Mouse (Mus musculus): ENCODE results near the gene Bfsp2.

Bfsp2 gene

GRCm38 (mm10) chr9:103485606-103486005, 5.4 kb upstream of the Bfsp2 start:
- DNase-seq (ENCODE audit: low spot score in 2 of 2) = no peak

- no peak for DNase-seq (ENCODE audit: low spot score in 2 of 2)
These were observed 492 bp upstream of the Bfsp2 start for GRCm38 (mm10) chr9:103480603-103481220.

GRCm38 (mm10) chr9:103475414-103475813, 4.8 kb downstream of the Bfsp2 start:
- DNase-seq (ENCODE audit: low spot score in 2 of 2) = no peak

- DNase-seq (ENCODE audit: low spot score in 2 of 2) = no peak
These were observed 6.1 kb downstream of the Bfsp2 start for GRCm38 (mm10) chr9:103473915-103474688.

GRCm38 (mm10) chr9:103471784-103472183, 8.4 kb downstream of the Bfsp2 start:
- no peak for DNase-seq (ENCODE audit: low spot score in 2 of 2)

GRCm38 (mm10) chr9:103469516-103469915, 10.7 kb downstream of the Bfsp2 start:
- DNase-seq (ENCODE audit: low spot score in 2 of 2) = peak in 1 of 2 experiments; percentile 54

GRCm38 (mm10) chr9:103468911-103469310, 11.3 kb downstream of the Bfsp2 start:
- no peak for DNase-seq (ENCODE audit: low spot score in 2 of 2)

- no peak for DNase-seq (ENCODE audit: low spot score in 2 of 2)
These were observed 14.5 kb downstream of the Bfsp2 start for GRCm38 (mm10) chr9:103465711-103466220.

GRCm38 (mm10) chr9:103465293-103465692, 14.9 kb downstream of the Bfsp2 start:
- no peak for DNase-seq (ENCODE audit: low spot score in 2 of 2)

- no peak for DNase-seq (ENCODE audit: low spot score in 2 of 2)
These were observed 16.4 kb downstream of the Bfsp2 start for GRCm38 (mm10) chr9:103463833-103464232.

- DNase-seq (ENCODE audit: low spot score in 2 of 2) = no peak
These were observed 20.4 kb downstream of the Bfsp2 start for GRCm38 (mm10) chr9:103459839-103460238.

- DNase-seq (ENCODE audit: low spot score in 2 of 2) = no peak
These were observed 20.9 kb downstream of the Bfsp2 start for GRCm38 (mm10) chr9:103459307-103459706.

GRCm38 (mm10) chr9:103449651-103450050, 30.6 kb downstream of the Bfsp2 start:
- no peak for DNase-seq (ENCODE audit: low spot score in 2 of 2)

GRCm38 (mm10) chr9:103449092-103449491, 31.1 kb downstream of the Bfsp2 start:
- peak; percentile 24 to 34 for DNase-seq (ENCODE audit: low spot score in 2 of 2)

GRCm38 (mm10) chr9:103444656-103445055, 35.6 kb downstream of the Bfsp2 start:
- no peak for DNase-seq (ENCODE audit: low spot score in 2 of 2)

- no peak for DNase-seq (ENCODE audit: low spot score in 2 of 2)
These were observed 36.4 kb downstream of the Bfsp2 start for GRCm38 (mm10) chr9:103443824-103444185.

GRCm38 (mm10) chr9:103443121-103443823, 36.9 kb downstream of the Bfsp2 start:
- DNase-seq (ENCODE audit: low spot score in 2 of 2) = no peak

GRCm38 (mm10) chr9:103440597-103440996, 39.6 kb downstream of the Bfsp2 start:
- DNase-seq (ENCODE audit: low spot score in 2 of 2) = no peak

GRCm38 (mm10) chr9:103437104-103437503, 43.1 kb downstream of the Bfsp2 start:
- no peak for DNase-seq (ENCODE audit: low spot score in 2 of 2)

- no peak for DNase-seq (ENCODE audit: low spot score in 2 of 2)
These were observed 46.1 kb downstream of the Bfsp2 start for GRCm38 (mm10) chr9:103434116-103434515.

GRCm38 (mm10) chr9:103432122-103432778, 48.0 kb downstream of the Bfsp2 start:
- no peak for DNase-seq (ENCODE audit: low spot score in 2 of 2)

GRCm38 (mm10) chr9:103431718-103432117, 48.5 kb downstream of the Bfsp2 start:
- no peak for DNase-seq (ENCODE audit: low spot score in 2 of 2)

All from spleen, postnatal 14 days (tissue).